Mouse (Mus musculus) macrophage (primary cell): Measurements from ENCODE around the gene Tns3. TPM values are rescaled to one million over a fixed set of nuclear protein-coding genes. Genes with fewer than 3 reads are reported as not detected.

Experiments
- H3K27ac ChIP-seq: fragments of 350-480 bp; formaldehyde crosslinking; 2 replicates; pipeline ENCODE4 v1.9.0; 2021
- H3K36me3 ChIP-seq: fragments of 350-480 bp; formaldehyde crosslinking; 2 replicates; pipeline ENCODE4 v1.9.0; 2021; ENCODE audit errors: inconsistent target
- H3K4me3 ChIP-seq: fragments of 350-480 bp; formaldehyde crosslinking; 2 replicates; pipeline ENCODE4 v1.9.0; 2021; ENCODE audit errors: inconsistent target
- H3K79me2 ChIP-seq: fragments of 350-480 bp; formaldehyde crosslinking; 2 replicates; pipeline ENCODE4 v1.9.0; 2021; ENCODE audit errors: inconsistent target
- WGBS: methylation state at CpG from one replicate; pipeline ENCODE4 v1.1.7; 2026; ENCODE audit warnings: inconsistent platforms; ENCODE audit not compliant: missing documents; 5-methylcytosine and 5-hydroxymethylcytosine counted together
- polyA plus RNA-seq: library from polyadenylated mRNA; stranded (reverse); fragments of 250-400 nt; gene quantifications from 3 replicates; pipeline ENCODE4 v1.2.4, GENCODE M21; 2018; ENCODE audit warnings: inconsistent platforms

Tns3 gene
- polyA plus RNA-seq, 1 experiment from 2014 or later = 60.8 TPM

- H3K79me2 ChIP-seq = peaks cover 63% of the 10 kb centered on the region; the same call in 1 of the 2 replicates
- WGBS = 96% methylated on average over 9 of the region's 11 CpGs
- peaks cover 90% of the 10 kb centered on the region for H3K36me3 ChIP-seq
- H3K27ac ChIP-seq = no peak overlapping the region
- H3K4me3 ChIP-seq = no peak overlapping the region
Observed at GRCm38 (mm10) chr11:8503735-8504134, 160.6 kb downstream of the Tns3 start.

- WGBS = 97% methylated on average over 6 of the region's 6 CpGs
- Histone ChIP-seq H3K4me3 (no peak overlapping the region), H3K36me3 (peaks cover 80% of the 10 kb centered on the region), H3K79me2 (peaks cover 91% of the 10 kb centered on the region; the same call in 1 of the 2 replicates), H3K27ac (no peak overlapping the region)
Observed at GRCm38 (mm10) chr11:8500855-8501254, 163.5 kb downstream of the Tns3 start.

- Histone ChIP-seq H3K79me2 (peaks cover 95% of the 10 kb centered on the region; the same call in 1 of the 2 replicates), H3K4me3 (no peak overlapping the region), H3K27ac (no peak overlapping the region), H3K36me3 (peaks cover 79% of the 10 kb centered on the region; the same call in 1 of the 2 replicates)
- WGBS = 80% methylated on average over 6 of the region's 6 CpGs
Observed at GRCm38 (mm10) chr11:8497136-8497535, 167.2 kb downstream of the Tns3 start.

GRCm38 (mm10) chr11:8496686-8497085 is 167.6 kb downstream of the Tns3 start:
- 93% methylated on average over 4 of the region's 5 CpGs for WGBS
- H3K36me3 ChIP-seq = peaks cover 79% of the 10 kb centered on the region
- H3K27ac ChIP-seq = no peak overlapping the region
- H3K79me2 ChIP-seq = peaks cover 95% of the 10 kb centered on the region; the same call in 1 of the 2 replicates
- H3K4me3 ChIP-seq = no peak overlapping the region

- Histone ChIP-seq H3K36me3 (peaks cover 79% of the 10 kb centered on the region), H3K79me2 (peaks cover 95% of the 10 kb centered on the region), H3K27ac (no peak overlapping the region), H3K4me3 (no peak overlapping the region)
- 94% methylated on average over 7 of the region's 7 CpGs for WGBS
Observed at GRCm38 (mm10) chr11:8495801-8496200, 168.5 kb downstream of the Tns3 start.

- H3K36me3 ChIP-seq = peaks cover 79% of the 10 kb centered on the region
- H3K79me2 ChIP-seq = peaks cover 95% of the 10 kb centered on the region
- WGBS = 96% methylated on average over 8 of the region's 8 CpGs
- H3K4me3 ChIP-seq = no peak overlapping the region
- no peak overlapping the region for H3K27ac ChIP-seq
Observed at GRCm38 (mm10) chr11:8495036-8495435, 169.3 kb downstream of the Tns3 start.

- H3K36me3 ChIP-seq = peaks cover 86% of the 10 kb centered on the region
- H3K27ac ChIP-seq = no peak overlapping the region
- 94% methylated on average over 8 of the region's 8 CpGs for WGBS
- peaks cover 97% of the 10 kb centered on the region for H3K79me2 ChIP-seq
- H3K4me3 ChIP-seq = no peak overlapping the region
Observed at GRCm38 (mm10) chr11:8493931-8494490, 170.3 kb downstream of the Tns3 start.

- peaks cover 88% of the 10 kb centered on the region for H3K36me3 ChIP-seq
- WGBS = 95% methylated on average over 10 of the region's 10 CpGs
- peaks cover 97% of the 10 kb centered on the region for H3K79me2 ChIP-seq
- H3K27ac ChIP-seq = no peak overlapping the region
- no peak overlapping the region for H3K4me3 ChIP-seq
Observed at GRCm38 (mm10) chr11:8492332-8492731, 172.0 kb downstream of the Tns3 start.

- H3K27ac ChIP-seq = no peak overlapping the region
- 57% methylated on average over 6 of the region's 6 CpGs for WGBS
- no peak overlapping the region for H3K4me3 ChIP-seq
- peaks cover 83% of the 10 kb centered on the region for H3K36me3 ChIP-seq
- H3K79me2 ChIP-seq = peaks cover 100% of the 10 kb centered on the region
Observed at GRCm38 (mm10) chr11:8488248-8488647, 176.1 kb downstream of the Tns3 start.

GRCm38 (mm10) chr11:8486552-8486951 is 177.8 kb downstream of the Tns3 start:
- Histone ChIP-seq H3K4me3 (no peak overlapping the region), H3K27ac (no peak overlapping the region), H3K79me2 (peaks cover 100% of the 10 kb centered on the region), H3K36me3 (peaks cover 74% of the 10 kb centered on the region)
- WGBS = 100% methylated on average over 4 of the region's 4 CpGs

- Histone ChIP-seq H3K27ac (no peak overlapping the region), H3K4me3 (no peak overlapping the region), H3K36me3 (peaks cover 66% of the 10 kb centered on the region), H3K79me2 (peaks cover 95% of the 10 kb centered on the region)
- WGBS = 97% methylated on average over 4 of the region's 4 CpGs
Observed at GRCm38 (mm10) chr11:8484538-8484937, 179.8 kb downstream of the Tns3 start.

GRCm38 (mm10) chr11:8482721-8483120 is 181.6 kb downstream of the Tns3 start:
- H3K27ac ChIP-seq = no peak overlapping the region
- WGBS = 90% methylated on average over 3 of the region's 3 CpGs
- H3K36me3 ChIP-seq = peaks cover 69% of the 10 kb centered on the region
- peaks cover 77% of the 10 kb centered on the region for H3K79me2 ChIP-seq
- no peak overlapping the region for H3K4me3 ChIP-seq

GRCm38 (mm10) chr11:8481962-8482361 is 182.4 kb downstream of the Tns3 start:
- H3K27ac ChIP-seq = no peak overlapping the region
- H3K36me3 ChIP-seq = peaks cover 75% of the 10 kb centered on the region
- H3K79me2 ChIP-seq = peaks cover 69% of the 10 kb centered on the region
- WGBS = 90% methylated on average over 5 of the region's 5 CpGs
- H3K4me3 ChIP-seq = no peak overlapping the region

- 88% methylated on average over 6 of the region's 6 CpGs for WGBS
- Histone ChIP-seq H3K4me3 (no peak overlapping the region), H3K79me2 (peaks cover 65% of the 10 kb centered on the region), H3K36me3 (peaks cover 79% of the 10 kb centered on the region), H3K27ac (no peak overlapping the region)
Observed at GRCm38 (mm10) chr11:8481529-8481928, 182.8 kb downstream of the Tns3 start.

- Histone ChIP-seq H3K27ac (no peak overlapping the region), H3K79me2 (peaks cover 48% of the 10 kb centered on the region), H3K36me3 (peaks cover 69% of the 10 kb centered on the region), H3K4me3 (no peak overlapping the region)
- 92% methylated on average over 2 of the region's 2 CpGs for WGBS
Observed at GRCm38 (mm10) chr11:8479858-8480257, 184.5 kb downstream of the Tns3 start.

- no peak overlapping the region for H3K27ac ChIP-seq
- H3K36me3 ChIP-seq = peaks cover 66% of the 10 kb centered on the region
- no peak overlapping the region for H3K4me3 ChIP-seq
- peaks cover 45% of the 10 kb centered on the region for H3K79me2 ChIP-seq
- WGBS = 95% methylated on average over 7 of the region's 7 CpGs
Observed at GRCm38 (mm10) chr11:8479313-8479712, 185.0 kb downstream of the Tns3 start.
